Mouse (Mus musculus): ENCODE measurements at regions not wholly inside any gene's neighbourhood (a gene's known extent, or its start where the extent isn't known, plus 50 kb on each side); places are given as distances from the start of the nearest gene placed in this dataset.

DNA sequence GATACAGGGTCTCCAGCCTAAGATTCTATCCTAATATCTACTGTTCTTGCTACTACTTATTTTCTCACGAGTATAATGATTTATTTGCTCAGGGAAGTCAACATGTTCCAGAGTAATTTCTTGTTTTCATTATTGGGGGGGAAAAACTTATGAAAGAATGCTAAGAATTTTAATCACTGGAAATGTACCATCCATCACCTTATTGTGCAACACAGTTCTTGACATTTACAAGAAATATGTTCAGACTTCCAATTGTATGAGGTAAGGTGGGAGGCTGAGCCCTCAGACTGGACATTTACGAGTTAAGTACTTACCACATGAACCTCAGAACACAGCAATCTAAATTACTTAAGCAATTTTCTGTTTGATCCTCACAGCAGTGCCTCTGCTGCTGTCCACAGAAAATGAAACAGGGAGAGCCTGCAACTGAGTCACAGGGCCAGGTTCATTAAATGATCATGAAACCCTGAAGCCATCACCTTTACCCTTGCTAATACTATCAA lies 118.1 kb upstream of the Tmtc1 start:
- Histone ChIP-seq H3K27me3 (ENCODE audit: control insufficient read depth, insufficient read depth, low read depth, low read length) (no peaks in the 10 kb centered on the region), H3K4me1 (ENCODE audit: control insufficient read depth, low read depth, low read length) (no peaks in the 10 kb centered on the region), H3K4me2 (ENCODE audit: low read depth, low read length) (no peak overlapping the region), H3K36me3 (ENCODE audit: control insufficient read depth, insufficient read depth) (no peaks in the 10 kb centered on the region), H3K9me3 (replicated peaks; ENCODE audit: control insufficient read depth, low read length) (no peaks in the 10 kb centered on the region), H3K9ac (ENCODE audit: low read depth, low read length) (no peak overlapping the region), H3K27ac (ENCODE audit: low read length) (no peak overlapping the region), H3K4me3 (ENCODE audit: low read depth, low read length) (no peak overlapping the region)
- no peak for ATAC-seq (ENCODE audit: low read depth)
- 36% methylated on average over 2 of the region's 2 CpGs for WGBS (ENCODE audit: insufficient replicate concordance)

DNA sequence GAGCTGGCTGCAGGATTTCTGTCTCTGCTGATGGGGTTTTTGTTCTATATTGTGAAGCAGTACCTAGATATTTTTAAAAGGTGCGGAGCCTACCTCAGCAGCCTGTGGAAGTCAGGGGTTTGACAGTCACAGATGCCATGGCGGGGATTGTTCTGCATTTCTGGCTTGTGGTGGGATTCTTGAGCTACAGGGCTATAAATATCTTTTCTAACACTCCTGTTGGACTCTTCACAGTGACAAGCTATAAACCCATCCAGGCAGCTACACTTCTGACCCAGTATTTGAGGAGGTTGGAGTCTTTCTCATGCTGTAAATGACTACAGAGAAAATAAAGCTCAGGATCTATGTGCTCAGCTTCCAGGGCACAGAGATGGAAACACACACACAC lies 112.3 kb upstream of the Tmtc1 start:
- 59% methylated on average over 2 of the region's 2 CpGs for WGBS (ENCODE audit: insufficient replicate concordance)
- ATAC-seq (ENCODE audit: low read depth), result no peak
- H3K36me3 ChIP-seq (ENCODE audit: control insufficient read depth, insufficient read depth), result no peaks in the 10 kb centered on the region
- H3K4me2 ChIP-seq (ENCODE audit: low read depth, low read length), result no peak overlapping the region
- H3K9ac ChIP-seq (ENCODE audit: low read depth, low read length), result no peak overlapping the region
- no peaks in the 10 kb centered on the region for H3K9me3 ChIP-seq (replicated peaks; ENCODE audit: control insufficient read depth, low read length)
- H3K27ac ChIP-seq (ENCODE audit: low read length), result no peak overlapping the region
- no peaks in the 10 kb centered on the region for H3K27me3 ChIP-seq (ENCODE audit: control insufficient read depth, insufficient read depth, low read depth, low read length)
- no peak overlapping the region for H3K4me3 ChIP-seq (ENCODE audit: low read depth, low read length)
- no peaks in the 10 kb centered on the region for H3K4me1 ChIP-seq (ENCODE audit: control insufficient read depth, low read depth, low read length)

DNA sequence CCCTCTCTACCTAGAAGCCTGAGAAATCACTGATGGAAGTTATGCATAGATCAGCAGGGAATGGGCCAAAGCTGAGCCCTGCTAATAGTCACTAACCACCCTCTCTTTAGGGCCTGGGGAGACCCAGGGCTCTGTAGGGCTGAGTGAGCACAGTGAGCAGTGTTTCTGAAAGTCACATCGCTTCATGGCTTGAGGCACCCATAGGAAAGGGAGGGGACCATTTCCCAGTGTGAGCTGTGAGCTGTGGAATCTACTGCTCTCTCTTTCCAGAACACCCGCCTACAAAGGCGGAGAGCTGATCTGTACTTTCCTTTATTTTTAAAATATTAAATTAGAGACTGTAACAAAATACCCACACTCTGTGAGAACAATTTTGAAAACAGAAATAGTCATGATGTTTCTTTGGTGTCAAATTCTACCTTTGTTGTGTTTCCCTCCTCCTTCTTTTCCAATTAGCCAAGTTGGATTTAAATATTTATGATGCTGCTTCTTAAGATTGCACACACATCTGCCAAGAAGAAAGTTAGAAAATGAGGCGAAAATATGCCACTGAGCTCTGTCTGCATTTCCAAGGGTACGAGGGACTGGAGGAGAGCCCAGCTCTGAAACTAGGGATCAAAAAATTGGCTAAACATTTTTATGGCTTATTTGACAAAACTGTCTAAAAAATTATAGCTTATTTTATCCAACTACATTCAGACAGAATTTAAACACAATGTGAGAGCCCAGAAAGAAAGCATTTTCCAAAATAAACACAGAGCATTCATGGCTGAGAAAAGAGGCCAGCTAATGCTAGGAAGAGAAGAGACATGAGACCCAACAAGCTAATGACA lies 111.7 kb upstream of the Tmtc1 start:
- Histone ChIP-seq H3K27me3 (ENCODE audit: control insufficient read depth, insufficient read depth, low read depth, low read length) (no peaks in the 10 kb centered on the region), H3K9ac (ENCODE audit: low read depth, low read length) (no peak overlapping the region), H3K4me3 (ENCODE audit: low read depth, low read length) (no peak overlapping the region), H3K36me3 (ENCODE audit: control insufficient read depth, insufficient read depth) (no peaks in the 10 kb centered on the region), H3K9me3 (replicated peaks; ENCODE audit: control insufficient read depth, low read length) (no peaks in the 10 kb centered on the region), H3K4me2 (ENCODE audit: low read depth, low read length) (no peak overlapping the region), H3K27ac (ENCODE audit: low read length) (no peak overlapping the region), H3K4me1 (ENCODE audit: control insufficient read depth, low read depth, low read length) (no peaks in the 10 kb centered on the region)
- no peak for ATAC-seq (ENCODE audit: low read depth)
- 69% methylated on average over 5 of the region's 5 CpGs for WGBS (ENCODE audit: insufficient replicate concordance)

DNA sequence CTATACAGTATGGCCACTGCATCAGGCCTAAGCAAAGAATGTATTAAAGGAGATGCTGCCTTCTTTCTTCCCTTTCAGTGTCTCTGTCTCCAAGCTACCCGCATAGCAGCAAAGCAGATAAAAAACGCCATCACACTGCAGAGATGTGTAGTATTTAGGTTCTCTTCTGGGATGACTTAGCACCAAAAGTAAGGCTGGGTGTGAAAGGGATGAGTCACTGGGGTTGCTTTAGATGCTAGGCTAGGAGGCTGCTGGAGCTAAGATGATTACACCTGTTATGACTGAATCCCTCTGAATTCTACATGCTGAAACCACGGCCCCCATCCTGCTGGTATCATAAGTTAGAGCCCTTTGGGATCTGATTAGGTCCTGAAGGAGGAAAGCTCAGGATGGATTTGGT lies 110.3 kb upstream of the Tmtc1 start:
- H3K9me3 ChIP-seq (replicated peaks; ENCODE audit: control insufficient read depth, low read length), result no peaks in the 10 kb centered on the region
- H3K36me3 ChIP-seq (ENCODE audit: control insufficient read depth, insufficient read depth), result no peaks in the 10 kb centered on the region
- no peaks in the 10 kb centered on the region for H3K27me3 ChIP-seq (ENCODE audit: control insufficient read depth, insufficient read depth, low read depth, low read length)
- peak; percentile 71 for ATAC-seq (ENCODE audit: low read depth)
- H3K4me3 ChIP-seq (ENCODE audit: low read depth, low read length), result no peak overlapping the region
- no peaks in the 10 kb centered on the region for H3K4me1 ChIP-seq (ENCODE audit: control insufficient read depth, low read depth, low read length)
- H3K4me2 ChIP-seq (ENCODE audit: low read depth, low read length), result no peak overlapping the region
- 68% methylated on average over 3 of the region's 3 CpGs for WGBS (ENCODE audit: insufficient replicate concordance)
- no peak overlapping the region for H3K9ac ChIP-seq (ENCODE audit: low read depth, low read length)
- no peak overlapping the region for H3K27ac ChIP-seq (ENCODE audit: low read length)

DNA sequence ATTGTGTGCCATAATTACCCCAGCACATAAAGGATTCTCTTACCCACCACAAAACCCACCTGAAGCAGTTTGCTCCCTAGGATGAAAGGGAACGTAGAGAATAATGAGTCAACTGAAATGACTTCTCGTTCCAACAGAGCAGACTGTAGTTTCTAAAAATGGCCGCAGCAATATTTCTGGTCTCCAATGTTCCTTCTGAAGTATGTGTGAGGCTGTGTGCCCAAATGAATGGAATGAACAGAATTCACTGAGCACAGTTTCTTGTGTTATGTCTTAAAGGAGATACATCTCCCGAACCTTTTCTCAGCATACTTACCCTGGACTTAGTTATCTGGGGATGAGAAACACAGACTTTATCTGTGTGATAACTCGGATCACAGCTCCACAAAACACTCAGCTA lies 109.4 kb upstream of the Tmtc1 start:
- Histone ChIP-seq H3K4me3 (ENCODE audit: low read depth, low read length) (no peak overlapping the region), H3K4me1 (ENCODE audit: control insufficient read depth, low read depth, low read length) (no peaks in the 10 kb centered on the region), H3K4me2 (ENCODE audit: low read depth, low read length) (no peak overlapping the region), H3K27me3 (ENCODE audit: control insufficient read depth, insufficient read depth, low read depth, low read length) (no peaks in the 10 kb centered on the region), H3K27ac (ENCODE audit: low read length) (no peak overlapping the region), H3K9ac (ENCODE audit: low read depth, low read length) (no peak overlapping the region), H3K9me3 (replicated peaks; ENCODE audit: control insufficient read depth, low read length) (no peaks in the 10 kb centered on the region), H3K36me3 (ENCODE audit: control insufficient read depth, insufficient read depth) (no peaks in the 10 kb centered on the region)
- 60% methylated on average over 5 of the region's 5 CpGs for WGBS (ENCODE audit: insufficient replicate concordance)
- ATAC-seq (ENCODE audit: low read depth), result no peak

DNA sequence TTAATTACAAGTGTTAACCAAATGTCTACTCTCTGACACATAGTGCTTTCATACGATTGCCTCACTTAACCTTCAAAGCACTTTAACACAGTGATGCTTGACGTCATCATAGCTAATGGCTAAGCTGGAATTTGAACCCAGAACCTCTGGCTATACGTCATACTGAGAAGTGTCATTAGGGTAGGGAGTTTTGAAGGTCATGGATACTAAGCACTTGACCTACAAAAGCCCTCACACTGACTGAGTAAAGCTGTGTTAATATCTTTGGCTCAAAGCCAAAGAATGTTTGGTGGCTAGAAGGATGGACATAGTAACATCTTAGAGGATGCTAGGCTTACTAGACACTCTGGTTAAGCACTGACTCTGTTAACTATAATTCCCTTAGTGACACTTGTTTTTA lies 106.9 kb upstream of the Tmtc1 start:
- H3K27me3 ChIP-seq (ENCODE audit: control insufficient read depth, insufficient read depth, low read depth, low read length), result no peaks in the 10 kb centered on the region
- no peak for ATAC-seq (ENCODE audit: low read depth)
- H3K36me3 ChIP-seq (ENCODE audit: control insufficient read depth, insufficient read depth), result no peaks in the 10 kb centered on the region
- 66% methylated on average over 3 of the region's 3 CpGs for WGBS (ENCODE audit: insufficient replicate concordance)
- H3K4me3 ChIP-seq (ENCODE audit: low read depth, low read length), result no peak overlapping the region
- no peaks in the 10 kb centered on the region for H3K9me3 ChIP-seq (replicated peaks; ENCODE audit: control insufficient read depth, low read length)
- H3K27ac ChIP-seq (ENCODE audit: low read length), result no peak overlapping the region
- no peak overlapping the region for H3K9ac ChIP-seq (ENCODE audit: low read depth, low read length)
- H3K4me1 ChIP-seq (ENCODE audit: control insufficient read depth, low read depth, low read length), result no peaks in the 10 kb centered on the region
- no peak overlapping the region for H3K4me2 ChIP-seq (ENCODE audit: low read depth, low read length)

DNA sequence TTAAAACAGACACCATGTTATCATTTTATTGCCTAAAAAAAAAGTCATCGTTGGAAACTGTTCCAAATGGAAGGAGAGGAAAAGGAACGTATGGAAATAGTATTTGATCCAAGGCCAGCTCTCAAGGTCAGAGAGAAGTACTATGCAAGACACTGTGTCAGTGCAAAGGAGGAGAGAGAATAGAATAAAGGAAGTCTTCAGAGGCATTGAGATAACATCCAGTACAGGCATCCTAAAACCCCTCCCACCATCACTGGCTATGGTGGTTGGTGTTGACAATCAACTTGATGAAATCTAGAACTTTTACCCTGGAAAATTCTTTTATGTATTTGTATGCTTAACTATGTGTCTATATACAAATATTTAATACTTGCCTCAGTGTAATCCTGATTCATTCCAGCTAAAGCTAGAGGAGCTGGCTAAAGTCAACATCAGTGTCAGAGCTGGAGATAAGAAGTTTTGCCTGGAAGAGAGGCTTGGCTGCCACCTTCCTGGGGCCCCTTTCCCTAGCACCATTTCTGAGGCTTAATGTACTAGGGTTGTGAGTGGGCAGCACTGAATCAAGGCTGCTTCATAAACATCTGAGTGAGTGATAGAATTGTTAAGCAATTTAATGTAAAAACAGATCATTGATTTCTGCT lies 104.1 kb upstream of the Tmtc1 start:
- no peak overlapping the region for H3K4me3 ChIP-seq (ENCODE audit: low read depth, low read length)
- no peak overlapping the region for H3K27ac ChIP-seq (ENCODE audit: low read length)
- no peak overlapping the region for H3K9ac ChIP-seq (ENCODE audit: low read depth, low read length)
- no peak for ATAC-seq (ENCODE audit: low read depth)
- H3K9me3 ChIP-seq (replicated peaks; ENCODE audit: control insufficient read depth, low read length), result no peaks in the 10 kb centered on the region
- no peaks in the 10 kb centered on the region for H3K27me3 ChIP-seq (ENCODE audit: control insufficient read depth, insufficient read depth, low read depth, low read length)
- no peaks in the 10 kb centered on the region for H3K4me1 ChIP-seq (ENCODE audit: control insufficient read depth, low read depth, low read length)
- H3K4me2 ChIP-seq (ENCODE audit: low read depth, low read length), result no peak overlapping the region
- WGBS (ENCODE audit: insufficient replicate concordance), result 50% methylated on average over 2 of the region's 2 CpGs
- no peaks in the 10 kb centered on the region for H3K36me3 ChIP-seq (ENCODE audit: control insufficient read depth, insufficient read depth)

DNA sequence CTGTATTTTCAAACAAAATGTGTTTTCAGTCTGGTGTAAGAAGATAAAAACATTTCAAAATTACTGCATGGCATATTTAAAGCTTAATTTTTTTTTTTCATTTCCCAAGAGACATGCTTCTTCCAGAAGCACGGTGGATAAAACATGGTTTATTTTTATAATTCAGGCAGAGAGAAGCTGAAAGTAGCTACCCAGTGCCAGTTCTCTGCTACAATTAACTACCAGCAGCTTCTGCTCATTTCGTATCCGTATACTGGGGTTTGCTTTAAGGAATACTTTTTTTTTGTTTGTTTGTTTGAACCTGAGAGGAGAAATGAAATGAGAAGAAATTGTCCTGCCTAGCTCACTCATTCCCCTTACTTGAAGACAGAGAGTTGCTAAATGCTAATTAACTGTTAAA lies 98.9 kb upstream of the Tmtc1 start:
- H3K9me3 ChIP-seq (replicated peaks; ENCODE audit: control insufficient read depth, low read length), result no peaks in the 10 kb centered on the region
- no peak overlapping the region for H3K27ac ChIP-seq (ENCODE audit: low read length)
- no peaks in the 10 kb centered on the region for H3K4me1 ChIP-seq (ENCODE audit: control insufficient read depth, low read depth, low read length)
- H3K36me3 ChIP-seq (ENCODE audit: control insufficient read depth, insufficient read depth), result no peaks in the 10 kb centered on the region
- H3K4me3 ChIP-seq (ENCODE audit: low read depth, low read length), result no peak overlapping the region
- no peak for ATAC-seq (ENCODE audit: low read depth)
- WGBS (ENCODE audit: insufficient replicate concordance), result 68% methylated on average over 3 of the region's 3 CpGs
- no peaks in the 10 kb centered on the region for H3K27me3 ChIP-seq (ENCODE audit: control insufficient read depth, insufficient read depth, low read depth, low read length)
- no peak overlapping the region for H3K4me2 ChIP-seq (ENCODE audit: low read depth, low read length)
- no peak overlapping the region for H3K9ac ChIP-seq (ENCODE audit: low read depth, low read length)

DNA sequence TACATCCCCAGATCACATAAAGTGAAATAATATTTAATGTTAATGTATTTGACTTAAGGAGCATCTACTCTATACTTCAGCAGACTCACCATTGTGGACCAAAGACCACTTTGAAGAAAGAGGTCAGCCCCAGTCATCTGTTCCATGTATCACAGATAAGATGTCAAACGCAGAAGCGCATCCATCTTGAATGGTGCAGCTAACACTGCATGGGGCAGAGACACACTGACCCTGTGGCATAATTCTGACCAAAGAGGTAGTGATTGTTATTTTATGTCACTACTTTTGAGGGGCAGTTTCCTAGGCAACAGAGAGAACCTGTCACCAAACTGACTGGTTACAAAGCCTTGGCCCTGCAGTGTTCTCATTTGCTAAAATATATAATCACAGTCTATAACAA lies 97.8 kb upstream of the Tmtc1 start:
- 79% methylated on average over 2 of the region's 2 CpGs for WGBS (ENCODE audit: insufficient replicate concordance)
- ATAC-seq (ENCODE audit: low read depth), result no peak
- no peaks in the 10 kb centered on the region for H3K4me1 ChIP-seq (ENCODE audit: control insufficient read depth, low read depth, low read length)

More for the DNA sequence above, 97.8 kb upstream of the Tmtc1 start:
- Histone ChIP-seq H3K27ac (ENCODE audit: low read length) (no peak overlapping the region), H3K4me2 (ENCODE audit: low read depth, low read length) (no peak overlapping the region), H3K9ac (ENCODE audit: low read depth, low read length) (no peak overlapping the region), H3K36me3 (ENCODE audit: control insufficient read depth, insufficient read depth) (no peaks in the 10 kb centered on the region), H3K27me3 (ENCODE audit: control insufficient read depth, insufficient read depth, low read depth, low read length) (no peaks in the 10 kb centered on the region), H3K4me3 (ENCODE audit: low read depth, low read length) (no peak overlapping the region), H3K9me3 (replicated peaks; ENCODE audit: control insufficient read depth, low read length) (no peaks in the 10 kb centered on the region)
